Comparison of ENCODE assay signal across 9 mouse cellular contexts in genomic region chr9:41804711-41805331, GRCm38 (mm10).
DNase-seq lines count a peak whose midpoint lies in the region; ATAC-seq and TF ChIP-seq lines count a peak whose summit lies in the region.
"Had no signal": no experiment of that assay in that cellular context is flagged by ENCODE, and none has a peak within 500 bp of the region (broad histone marks: within the 10 kb centered on the region; RNA-seq: fewer than 3 reads in every experiment).

No protein-coding gene starts in this region.

- no peaks in the 10 kb centered on the region for H3K9me3 ChIP-seq in lung, postnatal 0 days (ENCODE audit: low read length)
- H3K9me3 ChIP-seq in embryonic facial prominence, embryonic 15.5 days (replicated peaks) = no peaks in the 10 kb centered on the region
- H3K9me3 ChIP-seq in hindbrain, embryonic 16.5 days (ENCODE audit: control insufficient read depth, low read length) = no peaks in the 10 kb centered on the region
- no peaks in the 10 kb centered on the region for H3K9me3 ChIP-seq in neural tube, embryonic 14.5 days (ENCODE audit: control insufficient read depth, low read length)

- no peaks in the 10 kb centered on the region for H3K27me3 ChIP-seq in lung, postnatal 0 days (replicated peaks; ENCODE audit: insufficient read depth, low read length)
- no peaks in the 10 kb centered on the region for H3K27me3 ChIP-seq in embryonic facial prominence, embryonic 15.5 days
- no peaks in the 10 kb centered on the region for H3K27me3 ChIP-seq in hindbrain, embryonic 16.5 days (replicated peaks; ENCODE audit: control insufficient read depth, insufficient read depth, low read length)
- no peaks in the 10 kb centered on the region for H3K27me3 ChIP-seq in neural tube, embryonic 14.5 days (ENCODE audit: control insufficient read depth, insufficient read depth, low read length)

- H3K27ac ChIP-seq in lung, postnatal 0 days (ENCODE audit: low read length) = no peak overlapping the region
- H3K27ac ChIP-seq in embryonic facial prominence, embryonic 15.5 days (replicated peaks) = peak overlapping the region; percentile 93
- peak overlapping the region; percentile 69 for H3K27ac ChIP-seq in hindbrain, embryonic 16.5 days (ENCODE audit: low read depth, low read length)
- peak overlapping the region; percentile 23; the same call in 1 of the 2 replicates for H3K27ac ChIP-seq in neural tube, embryonic 14.5 days (ENCODE audit: low read depth, low read length)

- H3K36me3 ChIP-seq in lung, postnatal 0 days (ENCODE audit: insufficient read depth, low read length) = no peaks in the 10 kb centered on the region
- H3K36me3 ChIP-seq in embryonic facial prominence, embryonic 15.5 days = no peaks in the 10 kb centered on the region
- H3K36me3 ChIP-seq in hindbrain, embryonic 16.5 days (ENCODE audit: control insufficient read depth, insufficient read depth, low read length) = no peaks in the 10 kb centered on the region
- H3K36me3 ChIP-seq in neural tube, embryonic 14.5 days (ENCODE audit: control insufficient read depth, insufficient read depth, low read length) = no peaks in the 10 kb centered on the region

- H3K4me1 ChIP-seq in lung, postnatal 0 days (ENCODE audit: insufficient read depth, low read depth, low read length) = no peaks in the 10 kb centered on the region
- H3K4me1 ChIP-seq in embryonic facial prominence, embryonic 15.5 days = peaks cover 33% of the 10 kb centered on the region
- H3K4me1 ChIP-seq in hindbrain, embryonic 16.5 days (ENCODE audit: control insufficient read depth, insufficient read depth, low read depth, low read length) = peaks cover 13% of the 10 kb centered on the region
- H3K4me1 ChIP-seq in neural tube, embryonic 14.5 days (ENCODE audit: control insufficient read depth, insufficient read depth, low read length) = peaks cover 7% of the 10 kb centered on the region

- DNase-seq in lung, postnatal 0 days (ENCODE audit: low spot score) = peak; percentile 29
- DNase-seq in lung, postnatal 4 days = no peak
- no peak for DNase-seq in adrenal gland, adult (ENCODE audit: inconsistent age in 2 of 2, low spot score in 1 of 2)
- DNase-seq: cerebellum, adult 18-20 months; layer of hippocampus, adult 9-11 months had no signal

- WGBS in lung, postnatal 0 days = 35% methylated on average over 10 of the region's 10 CpGs
- 11% methylated on average over 10 of the region's 10 CpGs for WGBS in embryonic facial prominence, embryonic 15.5 days
- 22% methylated on average over 10 of the region's 10 CpGs for WGBS in hindbrain, embryonic 16.5 days
- WGBS in neural tube, embryonic 14.5 days = 24% methylated on average over 10 of the region's 10 CpGs

- H3K4me2 ChIP-seq in lung, postnatal 0 days (replicated peaks; ENCODE audit: low read depth, low read length) = no peak overlapping the region
- peak overlapping the region; percentile 32 for H3K4me2 ChIP-seq in embryonic facial prominence, embryonic 15.5 days (replicated peaks)
- no peak overlapping the region; the same call in 1 of the 2 replicates for H3K4me2 ChIP-seq in hindbrain, embryonic 16.5 days (ENCODE audit: low read length)
- no peak overlapping the region for H3K4me2 ChIP-seq in neural tube, embryonic 14.5 days (ENCODE audit: low read depth, low read length)

- H3K9ac ChIP-seq in lung, postnatal 0 days (replicated peaks; ENCODE audit: low read depth) = no peak overlapping the region
- no peak overlapping the region for H3K9ac ChIP-seq in embryonic facial prominence, embryonic 15.5 days
- no peak overlapping the region for H3K9ac ChIP-seq in hindbrain, embryonic 16.5 days (ENCODE audit: low read depth, low read length)
- H3K9ac ChIP-seq in neural tube, embryonic 14.5 days (replicated peaks; ENCODE audit: low read depth, low read length) = no peak overlapping the region

- H3K4me3 ChIP-seq in lung, postnatal 0 days (ENCODE audit: low read depth, low read length) = no peak overlapping the region
- no peak overlapping the region for H3K4me3 ChIP-seq in embryonic facial prominence, embryonic 15.5 days (replicated peaks)
- H3K4me3 ChIP-seq in hindbrain, embryonic 16.5 days (ENCODE audit: low read length) = no peak overlapping the region
- no peak overlapping the region for H3K4me3 ChIP-seq in neural tube, embryonic 14.5 days (ENCODE audit: low read depth, low read length)

- no peak for TF ChIP-seq CTCF in lung, postnatal 0 days (IDR thresholded peaks at IDR 0.05)

- no peak for TF ChIP-seq EP300 in lung, postnatal 0 days (IDR thresholded peaks at IDR 0.05)

- ATAC-seq in lung, postnatal 0 days = no peak
- no peak for ATAC-seq in embryonic facial prominence, embryonic 15.5 days (ENCODE audit: insufficient number of reproducible peaks, low FRiP score, low TSS enrichment, low read depth)
- no peak for ATAC-seq in hindbrain, embryonic 16.5 days
- ATAC-seq in neural tube, embryonic 14.5 days (ENCODE audit: low read depth) = no peak
- ATAC-seq in CD4-positive, CD25-positive, alpha-beta regulatory T cell, adult 4 months = no peak
